Mouse (Mus musculus) lung, postnatal 10 days (tissue): ENCODE data around the gene Mlh1.

Experiments
- DNase-seq: peaks from one replicate; pipeline ENCODE4 v3.0.0; 2021

Gene Mlh1

GRCm38 (mm10) chr9:111271434-111272160 lies at the start of gene Mlh1, which contains the start of gene Epm2aip1:
Mlh1 (minus strand) TSS chr9:111271791.
Epm2aip1 (plus strand) TSS chr9:111271929.
- DNase-seq = peak; percentile 100

- DNase-seq = no peak
Observed at GRCm38 (mm10) chr9:111320912-111321311, 49.3 kb upstream of the Mlh1 start.

- peak; percentile 58 for DNase-seq
Observed at GRCm38 (mm10) chr9:111314219-111314618, 42.6 kb upstream of the Mlh1 start.

- DNase-seq = no peak
Observed at GRCm38 (mm10) chr9:111313793-111314192, 42.2 kb upstream of the Mlh1 start.

- no peak for DNase-seq
Observed at GRCm38 (mm10) chr9:111313299-111313698, 41.7 kb upstream of the Mlh1 start.

- DNase-seq = no peak
Observed at GRCm38 (mm10) chr9:111312442-111313141, 41.0 kb upstream of the Mlh1 start.

GRCm38 (mm10) chr9:111311843-111312441 lies 40.4 kb upstream of the Mlh1 start:
- no peak for DNase-seq

GRCm38 (mm10) chr9:111311031-111311842 lies 39.6 kb upstream of the Mlh1 start, which contains the start of gene Trank1:
Trank1 (plus strand) TSS chr9:111311739.
- peak; percentile 12 for DNase-seq

- DNase-seq = no peak
Observed at GRCm38 (mm10) chr9:111306142-111306541, 34.6 kb upstream of the Mlh1 start.

- DNase-seq = no peak
Observed at GRCm38 (mm10) chr9:111304036-111304435, 32.4 kb upstream of the Mlh1 start.

GRCm38 (mm10) chr9:111302196-111302831 lies 30.7 kb upstream of the Mlh1 start:
- DNase-seq = no peak

- no peak for DNase-seq
Observed at GRCm38 (mm10) chr9:111298606-111299005, 27.0 kb upstream of the Mlh1 start.

GRCm38 (mm10) chr9:111296433-111296832 lies 24.8 kb upstream of the Mlh1 start:
- DNase-seq = no peak

GRCm38 (mm10) chr9:111295323-111295722 lies 23.7 kb upstream of the Mlh1 start:
- no peak for DNase-seq

GRCm38 (mm10) chr9:111294911-111295310 lies 23.3 kb upstream of the Mlh1 start:
- DNase-seq = no peak

GRCm38 (mm10) chr9:111293234-111293633 lies 21.6 kb upstream of the Mlh1 start:
- no peak for DNase-seq

GRCm38 (mm10) chr9:111290539-111291100 lies 19.0 kb upstream of the Mlh1 start:
- no peak for DNase-seq

- DNase-seq = peak; percentile 91
Observed at GRCm38 (mm10) chr9:111289832-111290339, 18.3 kb upstream of the Mlh1 start.

GRCm38 (mm10) chr9:111289294-111289831 lies 17.8 kb upstream of the Mlh1 start:
- DNase-seq = peak; percentile 55

- no peak for DNase-seq
Observed at GRCm38 (mm10) chr9:111287956-111288355, 16.4 kb upstream of the Mlh1 start.

- DNase-seq = no peak
Observed at GRCm38 (mm10) chr9:111286468-111286867, 14.9 kb upstream of the Mlh1 start.
